ENCODE assay signal across 15 mouse cellular contexts in the genomic region with DNA sequence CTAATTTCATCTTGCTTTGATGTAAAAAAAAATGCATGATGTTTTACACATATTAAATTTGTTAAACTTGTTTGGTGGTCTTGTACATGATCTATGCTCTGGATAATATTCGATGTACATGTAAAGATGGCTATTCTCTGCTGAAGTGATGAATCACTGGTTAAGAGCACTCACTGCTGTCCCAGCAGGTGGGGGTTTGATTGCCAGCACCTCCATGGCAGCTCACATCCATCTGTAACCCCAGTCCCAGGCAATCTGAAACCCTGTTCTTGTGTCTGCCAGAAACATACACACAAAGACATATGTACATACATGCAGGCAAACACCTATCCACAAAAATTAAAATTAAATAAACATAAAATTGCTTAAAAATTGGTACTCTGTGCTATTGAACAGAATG.
DNase-seq lines count a peak whose midpoint lies in the region.
"Had no signal": no experiment of that assay in that cellular context is flagged by ENCODE, and none has a peak within 500 bp of the region (broad histone marks: within the 10 kb centered on the region; RNA-seq: fewer than 3 reads in every experiment).

No protein-coding gene starts in this region.

- intact Hi-C loops in left cerebral cortex, postnatal 4 days (cut with DNase I), result no loop called here
- intact Hi-C loops in left cerebral cortex, postnatal 10 days (cut with DNase I), result no loop called here

- peak; percentile 37 for DNase-seq in cerebellum, adult 9-11 months
- DNase-seq in cerebellum, adult 8-10 months, result no peak
- peak; percentile 14 for DNase-seq in left cerebral cortex, postnatal 4 days
- DNase-seq in left cerebral cortex, postnatal 10 days (ENCODE audit: extremely low spot score in 1 of 2, low spot score in 2 of 2), result no peak
- peak; percentile 24 to 35 for DNase-seq in cerebellum, postnatal 36 days
- DNase-seq in kidney, postnatal 4 days, result no peak
- DNase-seq: adrenal gland, adult 2 months; adrenal gland, postnatal 14 days; embryo, embryonic 11 days; gastrocnemius, postnatal 10 days; gastrocnemius, postnatal 36 days; heart, adult 2 months; heart, postnatal 14 days; heart, postnatal 4 days; kidney, adult 18-20 months had no signal

Comparison
In these comparisons a context has a peak if more than half of its experiments do, and no peak if none do; other contexts are left out.
1. DNase-seq: peak in cerebellum, adult 9-11 months (single experiment), left cerebral cortex, postnatal 4 days (single experiment) and cerebellum, postnatal 36 days (2 of 2); none in cerebellum, adult 8-10 months (single experiment), left cerebral cortex, postnatal 10 days (0 of 2) and kidney, postnatal 4 days (0 of 2).